Mouse (Mus musculus) cerebellum, postnatal 36 days (tissue): ENCODE measurements around the gene Atp2c1.

Experiments used
- DNase-seq, 2 experiments: peaks; one replicate each; pipeline ENCODE4 v3.0.0; 2021 to 2022; ENCODE audit warnings: mixed read lengths in 2 of 2

Atp2c1 gene

GRCm38 (mm10) chr9:105527219-105527618 is at the start of gene Atp2c1:
Gene Atp2c1 (minus strand): TSS chr9:105527319.
- no peak for DNase-seq

- DNase-seq: no peak
Observed at GRCm38 (mm10) chr9:105557452-105557851, 30.3 kb upstream of the Atp2c1 start.

DNA sequence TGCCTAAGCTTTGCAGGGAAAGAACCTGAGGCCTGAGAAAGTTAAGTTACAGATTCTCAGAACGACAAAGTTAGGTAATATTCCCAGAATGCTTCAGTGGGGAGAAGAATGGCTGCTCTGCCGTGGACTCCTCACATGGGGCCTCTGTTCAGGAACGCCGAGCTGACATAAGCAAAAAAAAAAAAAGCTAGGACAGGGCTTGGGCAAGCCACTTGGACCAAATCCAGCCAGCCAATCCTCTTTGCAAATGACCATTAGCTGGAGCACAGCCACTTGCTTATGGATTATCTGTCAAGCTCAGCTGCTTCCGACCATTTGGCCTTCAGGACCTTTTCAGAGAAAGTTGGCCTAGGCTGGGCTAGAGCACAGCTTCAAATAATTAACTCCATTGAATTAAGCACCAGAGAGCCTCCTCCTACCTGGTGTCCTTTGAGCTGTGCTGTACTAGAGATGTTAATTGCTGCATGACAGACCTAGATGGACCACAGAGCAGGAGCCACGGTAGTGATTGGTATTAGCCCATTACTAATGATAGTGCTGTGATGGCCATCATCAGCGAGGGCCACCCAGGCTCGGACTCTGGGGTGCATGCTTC is 29.1 kb upstream of the Atp2c1 start:
- no peak for DNase-seq

DNA sequence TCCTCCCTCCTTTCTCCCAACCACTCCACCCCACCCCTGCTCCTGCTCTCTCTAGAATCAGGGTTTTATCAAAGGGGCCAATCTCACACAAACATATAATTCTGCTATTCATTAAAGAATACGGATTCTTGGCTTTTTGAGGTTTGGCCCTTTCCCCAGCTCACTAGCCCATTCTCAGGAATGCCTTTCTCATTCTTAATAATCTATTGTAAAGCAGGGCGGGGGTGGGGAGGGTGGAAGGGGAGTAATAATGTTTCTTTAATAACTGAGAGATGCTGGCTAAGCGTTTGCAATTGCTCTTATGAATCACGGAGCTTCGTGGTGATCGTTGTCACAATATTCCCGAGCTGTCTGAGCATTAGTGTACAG is 27.3 kb upstream of the Atp2c1 start:
- no peak for DNase-seq

DNA sequence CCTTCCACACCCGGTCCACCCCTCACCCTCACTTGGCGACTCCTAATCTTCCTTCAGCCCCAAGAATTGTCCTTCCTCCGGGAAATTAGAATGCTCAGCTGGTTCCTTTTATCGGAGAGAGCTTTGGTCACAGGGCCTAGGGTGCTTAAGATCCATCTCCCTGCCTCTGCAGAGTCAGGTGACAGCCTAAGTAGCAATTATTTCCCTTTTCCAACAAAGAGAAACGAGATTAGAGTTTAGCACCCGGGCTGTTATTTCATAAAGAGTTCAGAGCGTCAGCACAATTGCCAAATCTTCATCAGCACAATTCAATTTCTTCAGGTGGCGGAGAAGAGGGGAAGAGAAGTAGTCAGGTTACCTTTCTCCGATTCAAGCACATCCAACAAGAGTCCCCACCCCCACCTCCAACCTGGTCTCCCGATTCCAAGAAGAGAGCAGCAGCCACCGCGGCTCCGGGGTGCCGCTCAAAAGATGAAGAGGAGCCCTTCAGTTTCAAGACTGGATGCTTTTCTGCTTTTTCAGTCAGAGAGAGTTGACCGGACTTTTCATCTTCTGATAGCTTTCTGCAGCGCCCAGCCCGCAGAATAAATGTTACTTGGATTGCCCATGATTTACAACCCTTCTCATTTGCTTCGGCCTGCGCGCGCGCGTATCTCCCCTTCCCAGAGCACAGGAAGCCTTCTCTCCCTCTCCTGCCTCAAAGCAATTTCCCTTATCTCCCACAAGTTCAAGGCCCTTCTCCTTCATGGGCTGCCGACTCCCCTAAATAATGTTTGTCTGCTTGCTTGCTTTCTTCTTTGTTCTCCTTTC is 26.7 kb upstream of the Atp2c1 start:
- no peak for DNase-seq

DNA sequence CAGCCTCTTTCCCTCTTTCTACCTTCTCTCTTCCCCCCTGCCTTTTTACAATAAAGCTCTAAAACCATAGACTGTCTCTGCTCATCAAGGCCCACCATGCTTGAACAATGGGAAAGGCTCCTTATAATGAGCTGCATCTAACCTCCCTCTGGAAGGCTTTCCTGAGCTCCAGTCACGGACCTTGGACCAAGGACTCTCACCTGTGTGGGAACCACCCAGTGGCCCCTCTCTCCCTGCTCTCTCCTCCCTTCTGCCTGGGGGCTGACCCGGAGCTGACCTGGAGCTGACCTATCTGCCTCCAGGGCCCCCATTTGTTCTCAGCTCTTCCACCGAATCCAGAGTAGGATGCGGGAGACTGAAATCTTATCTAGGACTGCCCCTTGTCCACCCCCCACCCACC is 24.3 kb upstream of the Atp2c1 start:
- no peak for DNase-seq

- DNase-seq: no peak
Observed at GRCm38 (mm10) chr9:105549096-105549495, 22.0 kb upstream of the Atp2c1 start.

DNA sequence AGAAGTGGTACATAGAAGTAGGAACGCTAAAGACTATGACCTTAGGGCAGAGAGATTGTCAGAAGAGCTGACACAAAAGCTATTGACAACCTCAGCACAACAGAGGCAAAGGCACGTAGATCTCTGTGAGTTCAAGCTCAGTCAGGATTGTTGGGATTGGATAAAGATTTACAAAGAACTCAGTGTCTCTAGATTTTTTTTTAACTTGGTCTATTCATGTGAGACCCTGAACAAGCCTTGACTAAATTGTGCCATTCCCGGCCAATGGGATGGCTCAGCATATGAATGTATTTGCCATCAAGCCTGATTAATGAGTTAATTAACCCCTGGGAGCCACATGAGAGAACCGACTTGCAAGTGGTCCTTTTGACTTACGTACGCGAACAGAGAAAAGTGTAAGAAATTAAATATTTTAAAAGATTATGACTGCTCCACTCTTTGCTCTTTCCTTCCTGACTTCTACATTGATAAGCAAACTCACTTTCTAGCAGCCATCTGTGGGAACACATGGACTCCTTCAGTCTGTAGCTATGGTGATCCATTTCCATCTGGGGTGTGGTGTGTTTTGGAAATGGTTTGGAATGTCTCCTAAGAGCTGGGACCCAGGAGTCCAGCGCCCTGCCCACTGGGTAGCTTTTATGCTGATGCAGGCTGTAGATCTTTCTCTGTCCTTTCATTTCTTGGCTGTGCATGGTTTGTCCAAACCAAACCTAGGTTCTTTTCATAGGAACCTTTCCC is 17.1 kb upstream of the Atp2c1 start:
- no peak for DNase-seq

DNA sequence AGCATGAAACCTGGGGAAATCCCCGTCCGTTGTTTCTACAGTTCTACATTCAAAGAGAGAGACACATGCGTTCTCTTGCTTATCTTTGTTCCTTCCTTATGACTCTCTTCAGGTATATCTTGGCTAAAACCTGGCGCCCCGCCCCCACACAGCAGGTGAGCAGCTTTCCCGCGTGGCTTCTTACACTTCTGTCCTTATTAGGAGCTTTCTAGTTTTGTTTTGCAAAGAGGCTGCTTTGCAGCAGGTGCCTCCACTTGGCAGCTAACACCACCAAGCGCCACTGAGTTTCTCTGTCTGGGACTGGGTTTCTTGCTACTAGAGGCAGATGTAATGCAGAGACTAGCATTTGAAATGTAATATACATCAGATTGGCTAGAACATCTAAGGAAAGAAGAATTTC is 10.4 kb upstream of the Atp2c1 start:
- no peak for DNase-seq

- DNase-seq: no peak
Observed at GRCm38 (mm10) chr9:105536877-105537276, 9.8 kb upstream of the Atp2c1 start.

DNA sequence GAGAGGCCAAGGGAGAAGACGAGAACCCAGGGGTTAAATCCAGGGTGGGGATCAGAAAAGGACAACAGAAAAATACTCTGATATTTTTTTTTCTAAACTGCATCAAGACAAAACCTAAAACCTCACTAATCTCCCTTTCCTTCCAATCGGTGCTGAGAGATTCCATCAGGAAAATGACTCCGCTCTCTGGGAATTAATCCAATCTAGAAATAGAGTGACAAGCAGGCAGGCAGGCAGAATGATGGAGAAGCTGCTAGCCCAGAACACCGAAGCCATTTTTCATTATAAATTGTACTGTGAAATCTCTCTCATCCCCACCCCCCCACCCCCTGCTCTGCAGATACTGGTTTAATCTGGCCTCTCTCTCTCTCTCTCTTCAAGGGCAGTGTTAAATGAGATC is 1.8 kb downstream of the Atp2c1 start:
- no peak for DNase-seq

- peak; percentile 87 to 88 for DNase-seq
Observed at GRCm38 (mm10) chr9:105523038-105523437, 4.1 kb downstream of the Atp2c1 start.

DNA sequence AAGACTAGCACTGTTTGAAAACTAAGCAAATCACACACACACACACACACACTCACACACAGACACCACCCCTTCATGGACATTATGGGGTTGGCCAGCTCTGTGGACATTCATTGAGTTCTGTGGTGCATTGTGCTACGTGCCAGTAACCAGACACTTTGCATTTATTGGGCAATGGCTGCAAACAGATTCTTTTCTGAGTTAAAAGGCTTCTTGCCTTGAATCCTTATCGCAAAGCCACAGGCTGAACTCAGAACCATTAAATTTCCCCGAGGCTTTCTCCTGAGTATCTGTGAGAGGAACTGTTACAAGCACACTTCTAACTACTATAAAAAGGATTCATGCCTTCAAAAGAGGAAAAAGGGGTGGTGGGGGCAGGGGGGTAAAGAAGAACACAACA is 5.1 kb downstream of the Atp2c1 start:
- DNase-seq: no peak

- no peak for DNase-seq
Observed at GRCm38 (mm10) chr9:105520776-105521552, 6.2 kb downstream of the Atp2c1 start.

DNA sequence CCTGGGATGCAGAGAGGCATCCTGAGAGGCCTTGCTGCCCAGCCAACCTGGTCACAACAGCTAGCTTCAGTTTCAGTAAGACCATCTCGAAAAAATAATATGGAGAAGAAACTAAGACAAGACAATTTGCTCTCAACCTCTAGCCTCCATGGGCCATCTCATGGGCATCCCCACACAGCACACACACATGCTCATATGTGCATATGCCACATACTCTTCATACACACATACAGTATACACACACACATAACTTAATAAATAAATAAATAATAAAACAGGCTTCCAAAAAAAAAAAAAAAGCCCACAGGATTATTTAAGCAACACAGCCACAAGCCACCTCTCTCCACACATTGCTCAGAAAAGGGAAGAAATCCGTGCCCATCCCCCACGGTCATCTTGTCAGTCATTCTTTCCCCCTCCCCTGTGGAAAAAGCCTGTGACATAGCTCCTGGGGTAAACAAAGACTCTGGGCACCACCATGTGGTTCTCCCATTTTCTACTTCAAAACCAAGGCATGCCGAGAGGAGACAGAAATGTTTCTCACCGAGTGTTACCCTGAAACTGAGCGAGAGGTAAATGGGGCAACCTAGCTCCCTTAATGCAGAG is 7.7 kb downstream of the Atp2c1 start:
- DNase-seq: peak in 1 of 2 experiments; percentile 20

DNA sequence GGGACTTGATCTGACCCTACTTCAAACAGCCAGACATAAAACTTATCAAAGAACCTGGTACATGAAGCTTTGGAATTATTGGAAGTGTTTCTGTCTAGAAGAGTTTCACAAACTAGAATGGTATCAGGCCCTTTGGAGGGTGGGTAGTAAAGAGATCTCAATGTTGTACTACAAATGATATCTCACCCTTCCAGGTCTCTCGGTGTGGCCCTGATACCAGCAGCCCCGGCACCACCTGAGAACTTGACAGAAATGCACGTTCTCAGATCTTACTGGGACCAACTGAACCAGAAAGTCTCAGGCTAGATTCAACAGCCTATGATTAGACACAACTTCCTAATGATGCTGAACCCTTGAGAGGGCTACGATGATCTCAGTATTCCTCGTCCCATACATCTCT is 23.4 kb downstream of the Atp2c1 start:
- DNase-seq: no peak

GRCm38 (mm10) chr9:105502389-105502788 is 24.7 kb downstream of the Atp2c1 start:
- no peak for DNase-seq

- DNase-seq: peak; percentile 41 to 76
Observed at GRCm38 (mm10) chr9:105495316-105496174, 31.6 kb downstream of the Atp2c1 start.

DNA sequence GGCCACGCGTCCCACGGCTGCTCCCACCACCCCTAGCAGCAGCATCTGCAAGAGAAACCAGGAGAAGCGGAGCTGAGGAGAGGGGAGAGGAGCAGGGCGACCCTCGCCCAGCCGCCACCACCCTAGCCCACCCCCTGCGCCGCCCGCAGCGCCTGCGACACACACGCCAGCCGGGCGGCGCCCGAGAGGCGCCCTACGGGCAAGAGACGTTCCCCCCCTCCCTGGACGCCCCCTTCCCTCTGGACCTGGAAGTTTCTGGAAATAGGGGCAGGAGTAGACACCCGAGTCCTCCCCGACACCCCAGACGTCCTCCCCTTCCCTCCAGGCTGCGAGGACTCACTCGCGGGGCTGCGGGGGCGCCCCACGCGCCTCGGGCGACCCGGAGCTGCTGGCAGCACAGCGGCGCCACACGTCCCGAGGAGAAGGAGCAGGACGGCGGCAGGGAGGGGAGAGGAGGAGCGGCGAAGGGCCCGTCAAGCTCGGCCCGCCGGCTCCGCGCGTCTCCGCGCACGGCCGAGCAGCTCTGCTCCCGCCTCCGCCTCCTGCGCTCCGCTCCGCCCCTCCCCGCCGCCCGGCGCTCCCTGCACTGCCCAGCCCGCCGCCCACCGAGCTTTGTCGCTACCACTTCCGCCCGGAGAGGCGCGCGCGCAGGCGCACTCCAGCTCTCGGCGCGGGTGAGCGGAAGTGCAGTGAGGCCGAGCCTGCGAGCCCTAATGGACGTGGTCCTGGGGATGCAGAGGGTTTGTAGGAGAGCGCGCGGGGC is 32.4 kb downstream of the Atp2c1 start:
- peak; percentile 96 to 99 for DNase-seq

GRCm38 (mm10) chr9:105492744-105493143 is 34.4 kb downstream of the Atp2c1 start:
- DNase-seq: no peak

DNA sequence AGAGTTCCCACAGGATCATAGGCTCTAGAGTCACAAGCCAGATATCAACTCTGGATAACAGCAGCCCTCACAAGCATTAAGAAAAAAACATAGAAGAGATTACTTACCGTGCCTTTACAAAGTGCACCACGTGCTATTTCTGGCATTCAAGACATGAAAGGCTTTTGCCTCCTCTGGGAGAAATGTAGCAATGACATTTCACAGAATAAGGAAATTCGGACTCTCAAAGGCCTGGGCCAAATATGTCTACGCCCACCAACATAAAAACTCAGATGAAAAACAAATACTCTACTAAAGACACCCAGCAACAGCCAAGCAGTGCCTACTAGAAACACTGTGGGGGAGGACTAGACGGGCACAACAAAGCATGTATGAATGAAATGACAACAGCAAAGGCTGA is 38.8 kb downstream of the Atp2c1 start:
- DNase-seq: no peak
